ENCODE assay signal across 15 mouse cellular contexts in genomic region chr12:116746401-116746800, GRCm38 (mm10).
"Had no signal": no experiment of that assay in that cellular context is flagged by ENCODE, and none has a peak within 500 bp of the region (broad histone marks: within the 10 kb centered on the region; RNA-seq: fewer than 3 reads in every experiment).

No protein-coding gene starts in this region.

- H3K9ac ChIP-seq: liver, embryonic 15.5 days; lung, embryonic 14.5 days; neural tube, embryonic 15.5 days had no signal

- H3K36me3 ChIP-seq: limb, embryonic 10.5 days; liver, embryonic 15.5 days; midbrain, embryonic 10.5 days; neural tube, embryonic 15.5 days had no signal

- H3K27ac ChIP-seq: limb, embryonic 10.5 days; liver, embryonic 15.5 days; midbrain, embryonic 10.5 days; neural tube, embryonic 15.5 days had no signal

- DNase-seq: kidney, adult 18-20 months; kidney, postnatal 10 days; kidney, postnatal 4 days; lung, postnatal 10 days; lung, postnatal 4 days; spleen, adult 18-20 months; thymus, adult 2 months; thymus, postnatal 36 days had no signal

- H3K4me3 ChIP-seq: limb, embryonic 10.5 days; liver, embryonic 15.5 days; midbrain, embryonic 10.5 days; myocyte; neural tube, embryonic 15.5 days had no signal

- H3K4me1 ChIP-seq: limb, embryonic 10.5 days; liver, embryonic 15.5 days; neural tube, embryonic 15.5 days had no signal

- H3K9me3 ChIP-seq: limb, embryonic 10.5 days; liver, embryonic 15.5 days; midbrain, embryonic 10.5 days; neural tube, embryonic 15.5 days had no signal

- H3K27me3 ChIP-seq: liver, embryonic 15.5 days; neural tube, embryonic 15.5 days had no signal

- H3K4me2 ChIP-seq: liver, embryonic 11.5 days; liver, embryonic 15.5 days; lung, embryonic 14.5 days; neural tube, embryonic 15.5 days had no signal
